Comparison of ENCODE assay signal across 7 mouse cellular contexts in the genomic region with DNA sequence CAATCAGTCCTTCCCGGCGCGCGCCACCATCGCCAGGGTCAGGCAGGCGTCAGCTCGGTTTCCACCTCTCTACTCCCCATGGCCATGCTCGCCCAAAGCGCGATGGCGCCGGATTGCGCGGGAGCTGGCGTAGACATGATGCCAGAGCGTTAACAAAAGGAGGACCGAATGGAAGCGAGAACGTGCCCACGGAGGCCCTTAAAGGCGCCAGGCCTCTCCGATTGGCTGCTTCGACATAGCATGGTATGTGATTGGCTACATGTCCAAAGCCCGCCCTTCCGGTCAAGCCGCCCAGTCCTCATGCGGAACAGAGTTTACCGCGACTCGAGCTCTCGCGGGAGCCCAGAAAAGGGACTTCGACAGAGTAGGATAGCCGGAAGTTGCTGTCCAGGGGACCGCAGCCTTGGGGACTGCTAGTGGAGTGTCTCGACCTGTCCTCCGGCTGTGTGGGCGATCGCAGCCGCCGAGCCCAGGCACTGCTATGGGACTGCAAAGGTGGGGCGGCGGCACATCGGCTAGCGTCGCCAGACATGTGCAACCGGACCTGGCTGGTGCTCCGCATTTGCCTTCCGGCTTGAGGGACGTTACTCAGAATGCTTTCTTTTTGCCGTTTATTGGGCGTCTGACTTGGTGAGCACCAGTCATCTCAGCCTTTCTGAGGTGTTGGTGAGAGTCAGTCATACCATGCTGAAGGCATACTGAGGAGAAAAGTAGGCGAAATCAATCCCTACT. TPM values are rescaled to one million over a fixed set of nuclear protein-coding genes. Genes with fewer than 3 reads are reported as not detected.
DNase-seq lines count a peak whose midpoint lies in the region; ATAC-seq lines count a peak whose summit lies in the region.

No protein-coding gene starts in this region.

- peak overlapping the region; percentile 92 for H3K27ac ChIP-seq in embryonic facial prominence, embryonic 12.5 days
- peak overlapping the region; percentile 78 for H3K27ac ChIP-seq in limb, embryonic 11.5 days (replicated peaks; ENCODE audit: low read depth, low read length)
- H3K27ac ChIP-seq in midbrain, embryonic 14.5 days (replicated peaks; ENCODE audit: low read depth, low read length) = peak overlapping the region; percentile 83

- H3K36me3 ChIP-seq in embryonic facial prominence, embryonic 12.5 days = peaks cover 35% of the 10 kb centered on the region
- peaks cover 12% of the 10 kb centered on the region; the same call in 1 of the 2 replicates for H3K36me3 ChIP-seq in limb, embryonic 11.5 days (ENCODE audit: control insufficient read depth, insufficient read depth, low read length)
- peaks cover 28% of the 10 kb centered on the region for H3K36me3 ChIP-seq in midbrain, embryonic 14.5 days (ENCODE audit: control insufficient read depth, insufficient read depth, low read length)

- no peaks in the 10 kb centered on the region for H3K9me3 ChIP-seq in embryonic facial prominence, embryonic 12.5 days
- H3K9me3 ChIP-seq in limb, embryonic 11.5 days (ENCODE audit: control insufficient read depth, low read length) = no peaks in the 10 kb centered on the region
- no peaks in the 10 kb centered on the region for H3K9me3 ChIP-seq in midbrain, embryonic 14.5 days (ENCODE audit: control insufficient read depth, low read length)

- peak overlapping the region; percentile 79 for H3K4me3 ChIP-seq in embryonic facial prominence, embryonic 12.5 days
- H3K4me3 ChIP-seq in limb, embryonic 11.5 days (ENCODE audit: low read depth, low read length) = peak overlapping the region; percentile 58
- peak overlapping the region; percentile 78 for H3K4me3 ChIP-seq in midbrain, embryonic 14.5 days (replicated peaks; ENCODE audit: low read depth, low read length)

- H3K4me1 ChIP-seq in embryonic facial prominence, embryonic 12.5 days = peaks cover 40% of the 10 kb centered on the region
- peaks cover 15% of the 10 kb centered on the region for H3K4me1 ChIP-seq in limb, embryonic 11.5 days (ENCODE audit: control insufficient read depth, insufficient read depth, low read length)
- H3K4me1 ChIP-seq in midbrain, embryonic 14.5 days (ENCODE audit: control insufficient read depth, insufficient read depth, low read length) = peaks cover 28% of the 10 kb centered on the region

- no peaks in the 10 kb centered on the region for H3K27me3 ChIP-seq in embryonic facial prominence, embryonic 12.5 days
- no peaks in the 10 kb centered on the region for H3K27me3 ChIP-seq in limb, embryonic 11.5 days (ENCODE audit: control insufficient read depth, insufficient read depth, low read length)
- no peaks in the 10 kb centered on the region for H3K27me3 ChIP-seq in midbrain, embryonic 14.5 days (ENCODE audit: control insufficient read depth, insufficient read depth, low read length)

- peak overlapping the region; percentile 90 for H3K9ac ChIP-seq in embryonic facial prominence, embryonic 12.5 days
- peak overlapping the region; percentile 90 for H3K9ac ChIP-seq in limb, embryonic 11.5 days (ENCODE audit: low read length)
- H3K9ac ChIP-seq in midbrain, embryonic 14.5 days (replicated peaks; ENCODE audit: low read length) = peak overlapping the region; percentile 89

- H3K4me2 ChIP-seq in embryonic facial prominence, embryonic 12.5 days (replicated peaks) = peak overlapping the region; percentile 95
- peak overlapping the region; percentile 65 for H3K4me2 ChIP-seq in limb, embryonic 11.5 days (ENCODE audit: low read depth, severe bottlenecking)
- H3K4me2 ChIP-seq in midbrain, embryonic 14.5 days (ENCODE audit: low read length) = peak overlapping the region; percentile 68

- peak; percentile 89 for DNase-seq in adrenal gland, postnatal 25 days
- DNase-seq in heart, adult 11 months = peak; percentile 100
- DNase-seq in kidney, adult 18-20 months = peak; percentile 91
- peak; percentile 97 for DNase-seq in limb, embryonic 11.5 days (ENCODE audit: low spot score)
- DNase-seq in midbrain, embryonic 14.5 days = peak; percentile 98
- DNase-seq in spleen, adult 18-20 months = peak; percentile 79 to 81

- peak; percentile 99 for ATAC-seq in embryonic facial prominence, embryonic 12.5 days (ENCODE audit: insufficient number of reproducible peaks, insufficient read depth, low FRiP score, low TSS enrichment)
- ATAC-seq in limb, embryonic 11.5 days (ENCODE audit: insufficient number of reproducible peaks, low FRiP score, low TSS enrichment, low read depth) = peak; percentile 99
- peak; percentile 100 for ATAC-seq in midbrain, embryonic 14.5 days (ENCODE audit: low FRiP score, low TSS enrichment)

- under 1% methylated on average over 53 of the region's 53 CpGs for WGBS in embryonic facial prominence, embryonic 12.5 days
- under 1% methylated on average over 53 of the region's 53 CpGs for WGBS in limb, embryonic 11.5 days
- under 1% methylated on average over 53 of the region's 53 CpGs for WGBS in midbrain, embryonic 14.5 days

RNA-seq across cellular contexts. Expression of a gene that starts 13.5 kb away (rescaled TPM):
- total RNA-seq in adrenal gland, postnatal 25 days (2021) = 156 and 198 TPM in 2 replicates
- 156 TPM in 2 replicates for polyA plus RNA-seq in embryonic facial prominence, embryonic 12.5 days (2016; fragmentation: Nextera tagmentation; extraction: Ambion mirVana)
- 136 and 149 TPM in 2 replicates for polyA plus RNA-seq in limb, embryonic 11.5 days (2014; fragmentation: Nextera tagmentation; extraction: Ambion mirVana)
- polyA plus RNA-seq in midbrain, embryonic 14.5 days (2014; fragmentation: Nextera tagmentation; extraction: Ambion mirVana) = 81.5 and 89.0 TPM in 2 replicates

Comparison
In these comparisons a context has a peak if more than half of its experiments do, and no peak if none do; other contexts are left out.
1. Peak in every context shown above with its lines: DNase-seq, ATAC-seq, H3K4me3 ChIP-seq and H3K27ac ChIP-seq.